Mouse (Mus musculus): Measurements from ENCODE around the gene Sergef. TPM values are rescaled to one million over a fixed set of nuclear protein-coding genes. Genes with fewer than 3 reads are reported as not detected.

Sergef gene
- total and polyA plus RNA-seq, 2 experiments from 2014 or later, result 7.5 to 7.9 TPM

DNA sequence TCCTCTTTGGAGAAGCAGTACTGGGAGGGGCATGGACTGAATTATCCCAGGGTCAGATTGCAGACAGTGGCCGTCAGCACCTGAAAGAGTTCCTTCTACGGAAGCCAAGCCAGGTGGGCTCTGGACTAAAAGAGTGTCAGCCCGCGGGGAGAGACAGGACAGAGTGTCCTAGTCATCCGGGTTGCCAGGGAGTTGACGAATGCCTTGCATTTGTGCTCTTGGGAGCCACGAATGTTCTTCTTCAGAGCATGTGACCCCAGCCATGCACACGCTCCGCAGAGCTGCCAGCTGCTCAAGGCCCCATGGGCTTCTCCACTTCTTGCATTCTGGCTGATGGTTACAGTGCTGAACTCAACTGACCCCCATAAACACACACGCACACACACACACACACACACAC is 156.6 kb downstream of the Sergef start:
- TF ChIP-seq EP300 (IDR thresholded peaks at IDR 0.05; ENCODE audit: low read depth) (no peak), CTCF (IDR thresholded peaks at IDR 0.05; ENCODE audit: low read depth) (no peak)
- H3K4me2 ChIP-seq (ENCODE audit: low read depth, low read length), result no peak overlapping the region
- no peak overlapping the region for H3K9ac ChIP-seq (replicated peaks; ENCODE audit: low read depth, low read length)
- WGBS, result 57% methylated on average over 10 of the region's 10 CpGs
- no peaks in the 10 kb centered on the region for H3K9me3 ChIP-seq (replicated peaks; ENCODE audit: control insufficient read depth, low read length)
- no peak overlapping the region for H3K27ac ChIP-seq (ENCODE audit: low read depth)
- H3K4me3 ChIP-seq (ENCODE audit: low read depth, low read length), result no peak overlapping the region
- ATAC-seq (ENCODE audit: insufficient read depth, low read depth) (no peak), DNase-seq (ENCODE audit: low spot score) (no peak)
- H3K36me3 ChIP-seq (replicated peaks; ENCODE audit: control insufficient read depth, insufficient read depth, low read length), result no peaks in the 10 kb centered on the region
- no peaks in the 10 kb centered on the region for H3K27me3 ChIP-seq (ENCODE audit: control insufficient read depth, insufficient read depth, low read length)
- H3K4me1 ChIP-seq (ENCODE audit: control insufficient read depth, insufficient read depth), result peaks cover 25% of the 10 kb centered on the region

DNA sequence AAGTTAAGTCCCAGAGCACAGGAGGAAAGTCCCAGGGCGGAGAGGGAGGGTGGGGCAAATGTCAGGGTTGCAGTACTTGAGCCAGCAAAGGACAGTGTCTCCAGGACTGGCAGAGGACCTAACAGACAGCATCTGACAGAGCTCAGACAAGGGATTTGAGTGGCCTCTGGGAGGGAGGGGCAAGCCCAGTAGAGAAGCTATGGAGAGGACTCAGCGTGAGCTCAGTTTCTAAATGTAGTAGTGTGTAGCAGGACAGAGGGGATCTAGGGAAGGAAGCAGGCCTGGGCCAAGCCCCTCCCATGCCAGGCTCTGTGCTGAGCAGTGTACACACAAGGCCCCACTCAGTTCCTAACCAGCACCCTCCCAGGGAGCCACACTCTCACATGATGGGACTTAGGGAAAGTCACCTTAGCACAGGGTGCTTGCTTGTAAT is 157.5 kb downstream of the Sergef start:
- DNase-seq (ENCODE audit: low spot score), result peak; percentile 82
- peak overlapping the region; percentile 71 for H3K27ac ChIP-seq (ENCODE audit: low read depth)

DNA sequence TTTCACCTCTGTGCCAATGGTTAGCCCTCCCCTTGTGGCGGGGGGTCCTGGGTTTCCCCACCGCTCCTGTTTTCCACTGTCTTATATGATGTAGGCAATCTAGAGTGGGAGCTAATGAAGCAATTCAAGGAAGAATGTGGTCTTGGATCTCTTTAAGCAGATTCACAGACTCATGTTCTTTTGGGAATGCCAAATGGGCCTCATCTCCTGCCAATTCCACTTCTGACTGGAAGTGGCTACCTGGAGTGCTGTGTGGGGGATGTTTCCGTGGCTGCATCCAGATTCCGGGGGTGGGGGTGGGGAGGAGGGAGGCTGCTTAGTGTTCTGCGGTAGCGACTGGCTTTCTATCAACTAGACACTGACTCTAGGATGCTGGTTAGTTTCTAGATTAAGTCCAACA is 159.8 kb downstream of the Sergef start:
- ATAC-seq (ENCODE audit: insufficient read depth, low read depth) (no peak), DNase-seq (ENCODE audit: low spot score) (no peak)
- Histone ChIP-seq H3K9ac (replicated peaks; ENCODE audit: low read depth, low read length) (no peak overlapping the region), H3K4me1 (ENCODE audit: control insufficient read depth, insufficient read depth) (peaks cover 25% of the 10 kb centered on the region), H3K4me3 (ENCODE audit: low read depth, low read length) (no peak overlapping the region), H3K27ac (ENCODE audit: low read depth) (no peak overlapping the region), H3K36me3 (replicated peaks; ENCODE audit: control insufficient read depth, insufficient read depth, low read length) (no peaks in the 10 kb centered on the region), H3K27me3 (ENCODE audit: control insufficient read depth, insufficient read depth, low read length) (no peaks in the 10 kb centered on the region), H3K9me3 (replicated peaks; ENCODE audit: control insufficient read depth, low read length) (no peaks in the 10 kb centered on the region), H3K4me2 (ENCODE audit: low read depth, low read length) (no peak overlapping the region)
- WGBS, result 34% methylated on average over 6 of the region's 6 CpGs
- TF ChIP-seq CTCF (IDR thresholded peaks at IDR 0.05; ENCODE audit: low read depth), result no peak
- TF ChIP-seq EP300 (IDR thresholded peaks at IDR 0.05; ENCODE audit: low read depth), result no peak

More for the DNA sequence above, 157.5 kb downstream of the Sergef start:
- no peak overlapping the region for H3K9ac ChIP-seq (replicated peaks; ENCODE audit: low read depth, low read length)
- ATAC-seq (ENCODE audit: insufficient read depth, low read depth), result peak; percentile 92
- TF ChIP-seq CTCF (IDR thresholded peaks at IDR 0.05; ENCODE audit: low read depth) (no peak), EP300 (IDR thresholded peaks at IDR 0.05; ENCODE audit: low read depth) (no peak)
- H3K4me2 ChIP-seq (ENCODE audit: low read depth, low read length), result no peak overlapping the region
- H3K4me1 ChIP-seq (ENCODE audit: control insufficient read depth, insufficient read depth), result peaks cover 25% of the 10 kb centered on the region
- H3K27me3 ChIP-seq (ENCODE audit: control insufficient read depth, insufficient read depth, low read length), result no peaks in the 10 kb centered on the region
- H3K4me3 ChIP-seq (ENCODE audit: low read depth, low read length), result no peak overlapping the region
- no peaks in the 10 kb centered on the region for H3K36me3 ChIP-seq (replicated peaks; ENCODE audit: control insufficient read depth, insufficient read depth, low read length)
- no peaks in the 10 kb centered on the region for H3K9me3 ChIP-seq (replicated peaks; ENCODE audit: control insufficient read depth, low read length)
- 26% methylated on average over 2 of the region's 2 CpGs for WGBS

DNA sequence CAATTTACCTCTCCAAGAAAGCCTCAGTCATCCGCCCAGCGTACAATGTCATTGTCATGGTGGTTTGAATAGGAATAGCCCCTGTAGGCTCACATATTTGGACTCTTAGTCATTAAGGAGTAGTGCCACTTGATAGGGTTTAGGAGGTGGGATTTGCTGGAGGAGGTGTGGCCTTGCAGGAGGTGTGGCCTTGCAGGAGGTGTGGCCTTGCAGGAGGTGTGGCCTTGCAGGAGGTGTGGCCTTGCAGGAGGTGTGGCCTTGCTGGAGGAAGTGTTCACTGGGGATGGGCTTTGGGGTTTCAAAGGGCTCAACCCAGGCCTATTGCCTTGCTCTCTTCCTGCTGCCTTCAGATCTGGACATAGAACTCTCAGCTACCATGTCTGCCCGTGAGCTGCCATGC is 162.2 kb downstream of the Sergef start:
- no peak overlapping the region for H3K9ac ChIP-seq (replicated peaks; ENCODE audit: low read depth, low read length)
- TF ChIP-seq EP300 (IDR thresholded peaks at IDR 0.05; ENCODE audit: low read depth) (no peak), CTCF (IDR thresholded peaks at IDR 0.05; ENCODE audit: low read depth) (no peak)
- no peaks in the 10 kb centered on the region for H3K36me3 ChIP-seq (replicated peaks; ENCODE audit: control insufficient read depth, insufficient read depth, low read length)
- ATAC-seq (ENCODE audit: insufficient read depth, low read depth) (no peak), DNase-seq (ENCODE audit: low spot score) (no peak)
- no peak overlapping the region for H3K27ac ChIP-seq (ENCODE audit: low read depth)
- H3K9me3 ChIP-seq (replicated peaks; ENCODE audit: control insufficient read depth, low read length), result no peaks in the 10 kb centered on the region
- WGBS, result 91% methylated on average over 3 of the region's 3 CpGs
- H3K4me1 ChIP-seq (ENCODE audit: control insufficient read depth, insufficient read depth), result peaks cover 18% of the 10 kb centered on the region
- H3K4me3 ChIP-seq (ENCODE audit: low read depth, low read length), result no peak overlapping the region
- H3K4me2 ChIP-seq (ENCODE audit: low read depth, low read length), result no peak overlapping the region
- no peaks in the 10 kb centered on the region for H3K27me3 ChIP-seq (ENCODE audit: control insufficient read depth, insufficient read depth, low read length)

DNA sequence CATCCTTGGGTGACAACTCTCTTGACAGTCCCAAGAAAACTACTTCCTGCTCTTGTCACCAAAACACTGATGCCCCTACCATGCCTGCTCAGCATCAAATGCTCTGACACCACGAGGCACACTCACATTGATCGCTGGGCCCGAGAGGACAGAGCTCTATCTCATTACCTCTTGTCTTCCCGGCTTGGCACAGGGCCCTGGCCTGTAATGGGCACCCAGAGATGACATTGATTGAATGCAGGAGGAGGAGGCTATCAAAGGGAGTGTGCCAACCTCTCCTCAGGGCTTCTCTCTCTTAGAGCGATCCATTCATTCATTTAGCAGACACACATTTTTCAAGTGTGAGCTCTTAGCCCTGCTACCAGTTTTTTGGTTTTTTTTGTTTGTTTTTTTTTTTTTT is 164.1 kb downstream of the Sergef start:
- no peak overlapping the region for H3K4me2 ChIP-seq (ENCODE audit: low read depth, low read length)
- H3K4me1 ChIP-seq (ENCODE audit: control insufficient read depth, insufficient read depth), result peaks cover 8% of the 10 kb centered on the region; the same call in 1 of the 2 replicates
- H3K36me3 ChIP-seq (replicated peaks; ENCODE audit: control insufficient read depth, insufficient read depth, low read length), result no peaks in the 10 kb centered on the region
- DNase-seq (ENCODE audit: low spot score), result no peak
- no peaks in the 10 kb centered on the region for H3K9me3 ChIP-seq (replicated peaks; ENCODE audit: control insufficient read depth, low read length)
- no peaks in the 10 kb centered on the region for H3K27me3 ChIP-seq (ENCODE audit: control insufficient read depth, insufficient read depth, low read length)
- TF ChIP-seq CTCF (IDR thresholded peaks at IDR 0.05; ENCODE audit: low read depth), result no peak
- TF ChIP-seq EP300 (IDR thresholded peaks at IDR 0.05; ENCODE audit: low read depth), result no peak
- no peak overlapping the region for H3K9ac ChIP-seq (replicated peaks; ENCODE audit: low read depth, low read length)
- WGBS, result 31% methylated on average over 5 of the region's 5 CpGs
- 0 out of 2 replicates have a peak, but pooled peaks have one; percentile 34 for ATAC-seq (ENCODE audit: insufficient read depth, low read depth)
- H3K4me3 ChIP-seq (ENCODE audit: low read depth, low read length), result no peak overlapping the region
- H3K27ac ChIP-seq (ENCODE audit: low read depth), result no peak overlapping the region

DNA sequence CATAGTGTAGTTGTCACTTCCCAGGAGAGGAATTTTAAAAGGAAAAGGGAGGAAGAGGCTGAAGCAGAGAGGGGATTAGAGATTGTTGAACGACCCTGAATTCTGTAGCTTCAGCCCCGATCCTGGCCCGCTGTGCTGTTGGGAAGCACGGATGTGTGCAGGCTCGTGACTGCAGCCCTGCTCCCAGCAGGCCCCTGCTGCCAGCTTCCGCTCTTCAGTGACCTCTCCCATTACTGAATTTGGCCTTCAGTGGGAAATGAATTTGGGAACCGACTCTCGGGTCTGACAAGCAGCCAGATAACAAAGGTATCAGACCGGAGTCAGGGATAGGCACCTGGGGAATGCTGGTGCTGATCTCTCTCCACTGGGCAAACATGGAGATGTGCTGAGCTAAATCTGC is 166.5 kb downstream of the Sergef start:
- no peak overlapping the region for H3K4me2 ChIP-seq (ENCODE audit: low read depth, low read length)
- no peak overlapping the region for H3K9ac ChIP-seq (replicated peaks; ENCODE audit: low read depth, low read length)
- H3K4me1 ChIP-seq (ENCODE audit: control insufficient read depth, insufficient read depth), result peaks cover 4% of the 10 kb centered on the region; the same call in 1 of the 2 replicates
- DNase-seq (ENCODE audit: low spot score) (no peak), ATAC-seq (ENCODE audit: insufficient read depth, low read depth) (no peak)
- no peak for TF ChIP-seq EP300 (IDR thresholded peaks at IDR 0.05; ENCODE audit: low read depth)
- no peak for TF ChIP-seq CTCF (IDR thresholded peaks at IDR 0.05; ENCODE audit: low read depth)
- H3K27ac ChIP-seq (ENCODE audit: low read depth), result no peak overlapping the region
- no peaks in the 10 kb centered on the region for H3K9me3 ChIP-seq (replicated peaks; ENCODE audit: control insufficient read depth, low read length)
- WGBS, result 42% methylated on average over 9 of the region's 9 CpGs
- no peaks in the 10 kb centered on the region for H3K36me3 ChIP-seq (replicated peaks; ENCODE audit: control insufficient read depth, insufficient read depth, low read length)
- no peak overlapping the region for H3K4me3 ChIP-seq (ENCODE audit: low read depth, low read length)
- H3K27me3 ChIP-seq (ENCODE audit: control insufficient read depth, insufficient read depth, low read length), result no peaks in the 10 kb centered on the region
